Mouse (Mus musculus): ENCODE data around the gene St7. TPM values are rescaled to one million over a fixed set of nuclear protein-coding genes. Genes with fewer than 3 reads are reported as not detected.

Gene St7
- polyA plus RNA-seq, 2 experiments: 29.7 to 33.0 TPM

DNA sequence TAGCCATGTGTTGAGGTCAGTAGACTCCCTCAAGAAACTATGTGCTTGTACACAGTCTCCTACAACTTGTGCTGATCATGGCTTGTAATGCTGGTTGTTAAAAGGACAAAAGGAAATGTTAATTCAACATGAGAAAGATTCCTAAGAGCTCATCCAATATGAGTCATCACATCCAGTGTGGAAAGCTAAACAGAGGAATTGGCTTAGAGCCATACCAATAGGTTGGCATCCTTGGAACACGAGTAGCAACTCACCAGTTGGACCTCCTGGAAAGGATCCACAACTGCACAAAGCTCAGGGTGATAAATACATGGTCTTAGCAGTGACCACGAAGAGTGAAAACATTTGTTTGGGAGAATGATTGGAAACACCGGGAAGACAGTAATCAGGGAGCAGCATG, 230.6 kb downstream of the St7 start:
- TF ChIP-seq POLR2A (IDR thresholded peaks at IDR 0.05; ENCODE audit: borderline replicate concordance, extremely low read depth, insufficient read depth, insufficient read length): no peak
- H3K4me2 ChIP-seq (replicated peaks; ENCODE audit: low read depth, low read length, severe bottlenecking): no peak overlapping the region
- H3K27me3 ChIP-seq (ENCODE audit: control insufficient read depth, insufficient read depth, low read length): no peaks in the 10 kb centered on the region
- no peak for DNase-seq (ENCODE audit: low spot score)
- H3K36me3 ChIP-seq (ENCODE audit: control insufficient read depth, insufficient read depth, low read length): no peaks in the 10 kb centered on the region
- no peaks in the 10 kb centered on the region for H3K4me1 ChIP-seq (ENCODE audit: control insufficient read depth, insufficient read depth, low read length)
- H3K9ac ChIP-seq (ENCODE audit: low read depth, low read length, severe bottlenecking): no peak overlapping the region
- H3K27ac ChIP-seq (replicated peaks; ENCODE audit: low read depth, low read length): no peak overlapping the region
- 60% methylated on average over 3 of the region's 3 CpGs for WGBS
- no peak overlapping the region for H3K4me3 ChIP-seq (replicated peaks; ENCODE audit: low read length)
- H3K9me3 ChIP-seq (ENCODE audit: control insufficient read depth, low read length): no peaks in the 10 kb centered on the region
- no peak for ATAC-seq (ENCODE audit: low FRiP score, low read depth)

DNA sequence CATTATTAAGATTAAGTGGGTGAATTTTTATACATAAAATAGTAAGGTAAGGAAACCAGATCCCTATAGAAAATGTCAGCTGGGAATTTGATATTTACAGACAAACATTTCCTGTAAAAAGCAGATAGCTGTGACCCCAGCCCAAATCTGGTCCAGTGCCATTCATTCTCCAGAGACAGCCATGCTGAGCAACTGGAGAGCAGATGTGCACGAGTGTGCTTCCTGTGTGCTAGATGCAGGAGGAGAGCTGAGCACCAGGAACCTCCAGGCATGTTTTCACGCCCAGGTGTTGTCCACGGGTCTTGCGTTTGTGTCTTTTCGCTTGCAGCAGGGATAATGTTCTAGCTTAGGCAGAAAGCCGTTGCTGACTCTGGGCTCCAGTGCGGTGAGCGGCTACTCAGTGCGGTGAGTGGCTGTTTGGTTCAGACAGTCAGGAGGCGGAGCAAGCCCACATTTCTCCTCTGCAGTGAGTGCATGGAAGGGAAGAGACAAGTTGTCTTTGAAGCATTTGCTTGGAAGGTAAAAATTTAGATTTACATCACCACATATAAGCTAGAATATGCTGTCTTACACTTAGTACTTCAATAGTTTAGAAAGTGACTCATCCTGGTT, 231.3 kb downstream of the St7 start:
- no peaks in the 10 kb centered on the region for H3K4me1 ChIP-seq (ENCODE audit: control insufficient read depth, insufficient read depth, low read length)
- no peak for DNase-seq (ENCODE audit: low spot score)
- 67% methylated on average over 10 of the region's 10 CpGs for WGBS
- TF ChIP-seq POLR2A (IDR thresholded peaks at IDR 0.05; ENCODE audit: borderline replicate concordance, extremely low read depth, insufficient read depth, insufficient read length): no peak
- no peaks in the 10 kb centered on the region for H3K9me3 ChIP-seq (ENCODE audit: control insufficient read depth, low read length)
- H3K36me3 ChIP-seq (ENCODE audit: control insufficient read depth, insufficient read depth, low read length): no peaks in the 10 kb centered on the region
- no peak overlapping the region for H3K4me2 ChIP-seq (replicated peaks; ENCODE audit: low read depth, low read length, severe bottlenecking)
- H3K4me3 ChIP-seq (replicated peaks; ENCODE audit: low read length): no peak overlapping the region
- no peak overlapping the region for H3K27ac ChIP-seq (replicated peaks; ENCODE audit: low read depth, low read length)
- no peak for ATAC-seq (ENCODE audit: low FRiP score, low read depth)
- no peak overlapping the region for H3K9ac ChIP-seq (ENCODE audit: low read depth, low read length, severe bottlenecking)
- H3K27me3 ChIP-seq (ENCODE audit: control insufficient read depth, insufficient read depth, low read length): no peaks in the 10 kb centered on the region

DNA sequence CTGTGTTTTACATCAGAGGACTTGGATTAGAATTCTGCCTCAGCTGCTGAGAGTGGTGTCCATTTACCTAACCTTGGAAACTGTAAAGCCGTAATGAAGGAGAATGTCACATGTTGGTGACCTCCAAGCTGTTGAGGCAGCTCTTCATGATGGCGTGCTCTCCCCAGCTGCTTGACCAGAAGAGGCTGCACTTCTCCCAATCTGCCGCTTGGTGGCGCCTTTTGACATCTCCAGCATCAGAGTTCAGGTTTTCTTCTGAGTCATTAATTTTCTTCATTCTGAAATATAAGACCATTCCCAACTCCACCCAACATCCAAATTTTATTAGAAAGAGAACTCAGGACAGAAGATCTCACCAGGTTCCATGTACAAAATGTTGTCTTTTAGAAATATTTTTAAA, 232.5 kb downstream of the St7 start:
- no peak overlapping the region for H3K4me3 ChIP-seq (replicated peaks; ENCODE audit: low read length)
- H3K27me3 ChIP-seq (ENCODE audit: control insufficient read depth, insufficient read depth, low read length): no peaks in the 10 kb centered on the region
- no peak for TF ChIP-seq POLR2A (IDR thresholded peaks at IDR 0.05; ENCODE audit: borderline replicate concordance, extremely low read depth, insufficient read depth, insufficient read length)
- H3K9ac ChIP-seq (ENCODE audit: low read depth, low read length, severe bottlenecking): no peak overlapping the region
- 42% methylated on average over 4 of the region's 4 CpGs for WGBS
- H3K4me1 ChIP-seq (ENCODE audit: control insufficient read depth, insufficient read depth, low read length): peaks cover 5% of the 10 kb centered on the region; the same call in 1 of the 2 replicates
- ATAC-seq (ENCODE audit: low FRiP score, low read depth): no peak
- H3K36me3 ChIP-seq (ENCODE audit: control insufficient read depth, insufficient read depth, low read length): no peaks in the 10 kb centered on the region
- H3K27ac ChIP-seq (replicated peaks; ENCODE audit: low read depth, low read length): no peak overlapping the region
- no peaks in the 10 kb centered on the region for H3K9me3 ChIP-seq (ENCODE audit: control insufficient read depth, low read length)
- H3K4me2 ChIP-seq (replicated peaks; ENCODE audit: low read depth, low read length, severe bottlenecking): no peak overlapping the region
- DNase-seq (ENCODE audit: low spot score): no peak

DNA sequence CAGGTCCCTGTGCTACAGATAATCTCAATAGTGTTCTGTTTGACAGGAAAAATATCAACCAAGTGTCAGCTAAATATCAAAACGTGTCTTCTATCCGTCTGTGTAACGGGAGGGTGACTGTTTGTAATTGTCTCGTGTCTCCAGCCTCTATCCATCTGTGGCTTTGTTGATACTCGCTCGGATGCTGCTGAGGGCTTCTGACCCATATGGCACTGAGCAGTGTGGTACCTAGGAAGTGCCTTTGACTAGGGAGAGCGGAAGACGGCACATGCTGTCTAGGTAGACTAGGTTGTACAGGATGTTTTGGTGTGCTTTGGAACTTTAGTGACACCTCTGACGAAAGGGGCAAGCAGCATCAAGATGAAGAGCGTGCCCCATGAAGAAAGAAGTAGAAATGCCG, 235.0 kb downstream of the St7 start:
- Histone ChIP-seq H3K36me3 (ENCODE audit: control insufficient read depth, insufficient read depth, low read length) (no peaks in the 10 kb centered on the region), H3K4me1 (ENCODE audit: control insufficient read depth, insufficient read depth, low read length) (peaks cover 5% of the 10 kb centered on the region; the same call in 1 of the 2 replicates), H3K27me3 (ENCODE audit: control insufficient read depth, insufficient read depth, low read length) (no peaks in the 10 kb centered on the region), H3K9me3 (ENCODE audit: control insufficient read depth, low read length) (no peaks in the 10 kb centered on the region), H3K4me2 (replicated peaks; ENCODE audit: low read depth, low read length, severe bottlenecking) (no peak overlapping the region), H3K27ac (replicated peaks; ENCODE audit: low read depth, low read length) (no peak overlapping the region), H3K4me3 (replicated peaks; ENCODE audit: low read length) (no peak overlapping the region), H3K9ac (ENCODE audit: low read depth, low read length, severe bottlenecking) (no peak overlapping the region)
- WGBS: 75% methylated on average over 11 of the region's 11 CpGs
- no peak for TF ChIP-seq POLR2A (IDR thresholded peaks at IDR 0.05; ENCODE audit: borderline replicate concordance, extremely low read depth, insufficient read depth, insufficient read length)
- ATAC-seq (ENCODE audit: low FRiP score, low read depth): no peak
- no peak for DNase-seq (ENCODE audit: low spot score)

DNA sequence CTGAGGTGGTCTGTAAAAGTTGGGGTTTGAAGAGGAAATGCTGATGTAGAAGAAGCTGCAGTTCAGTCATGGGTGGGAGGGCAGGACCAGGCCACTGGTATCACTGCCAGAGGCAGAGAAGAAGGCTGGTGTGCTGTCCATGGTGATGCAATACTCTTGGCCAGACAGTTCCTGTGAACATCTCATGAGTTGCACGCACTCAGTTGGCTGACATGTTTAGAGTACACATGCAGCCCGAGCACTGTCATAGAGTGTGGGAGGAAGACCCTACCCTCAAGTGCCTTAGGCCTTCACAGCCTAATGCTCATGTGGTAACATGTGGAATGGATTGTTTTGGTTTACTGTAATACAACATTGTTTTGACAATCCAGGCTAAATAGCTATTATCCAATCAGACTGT, 238.5 kb downstream of the St7 start:
- Histone ChIP-seq H3K4me1 (ENCODE audit: control insufficient read depth, insufficient read depth, low read length) (peaks cover 5% of the 10 kb centered on the region; the same call in 1 of the 2 replicates), H3K27me3 (ENCODE audit: control insufficient read depth, insufficient read depth, low read length) (no peaks in the 10 kb centered on the region), H3K27ac (replicated peaks; ENCODE audit: low read depth, low read length) (no peak overlapping the region), H3K36me3 (ENCODE audit: control insufficient read depth, insufficient read depth, low read length) (peaks cover 6% of the 10 kb centered on the region; the same call in 1 of the 2 replicates), H3K4me3 (replicated peaks; ENCODE audit: low read length) (no peak overlapping the region), H3K9me3 (ENCODE audit: control insufficient read depth, low read length) (no peaks in the 10 kb centered on the region), H3K9ac (ENCODE audit: low read depth, low read length, severe bottlenecking) (no peak overlapping the region), H3K4me2 (replicated peaks; ENCODE audit: low read depth, low read length, severe bottlenecking) (no peak overlapping the region)
- 92% methylated on average over 2 of the region's 2 CpGs for WGBS
- no peak for DNase-seq (ENCODE audit: low spot score)
- no peak for ATAC-seq (ENCODE audit: low FRiP score, low read depth)
- TF ChIP-seq POLR2A (IDR thresholded peaks at IDR 0.05; ENCODE audit: borderline replicate concordance, extremely low read depth, insufficient read depth, insufficient read length): no peak

Measured in limb, embryonic 14.5 days (tissue).